Mouse (Mus musculus) adrenal gland, postnatal 0 days (tissue): ENCODE data around the gene Clec18a. TPM values are rescaled to one million over a fixed set of nuclear protein-coding genes. Genes with fewer than 3 reads are reported as not detected.

Experiments
- microRNA-seq: library from miRNA; unstranded; fragments of <30 nt; microRNA quantifications from one replicate; pipeline ENCODE4, GENCODE M21; 2016; ENCODE audit warnings: borderline replicate concordance; ENCODE audit not compliant: insufficient number of aligned reads
- polyA plus RNA-seq: library from polyadenylated mRNA; unstranded; fragments of >200 nt; fragmentation: Nextera tagmentation; extraction: Ambion mirVana; gene quantifications from 2 replicates; pipeline ENCODE4 v1.2.1, GENCODE M21; 2015

The Clec18a gene
- 0.20 and 2.9 TPM in 2 replicates for polyA plus RNA-seq

DNA sequence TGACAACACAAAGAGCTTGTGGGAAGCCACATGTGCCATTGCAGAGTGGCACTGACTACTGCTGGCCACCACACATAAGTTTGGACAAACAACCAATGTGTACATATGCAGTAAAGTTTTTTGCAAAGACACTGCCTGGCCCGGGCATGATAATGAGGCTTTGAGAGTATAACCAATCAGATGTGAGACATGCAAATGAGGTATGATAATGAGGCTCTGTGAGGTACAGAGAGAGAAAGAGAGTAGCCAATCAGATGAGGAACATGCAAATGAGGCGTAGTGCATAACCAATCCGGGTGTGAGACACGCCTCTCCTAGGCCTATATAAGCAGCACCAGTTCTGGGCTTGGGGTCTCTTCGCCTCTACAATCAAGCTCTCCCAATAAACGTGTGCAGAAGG is at the start of gene Clec18a:
Clec18a (minus strand) TSS at position 101 of the 400 bp plus-strand sequence.

DNA sequence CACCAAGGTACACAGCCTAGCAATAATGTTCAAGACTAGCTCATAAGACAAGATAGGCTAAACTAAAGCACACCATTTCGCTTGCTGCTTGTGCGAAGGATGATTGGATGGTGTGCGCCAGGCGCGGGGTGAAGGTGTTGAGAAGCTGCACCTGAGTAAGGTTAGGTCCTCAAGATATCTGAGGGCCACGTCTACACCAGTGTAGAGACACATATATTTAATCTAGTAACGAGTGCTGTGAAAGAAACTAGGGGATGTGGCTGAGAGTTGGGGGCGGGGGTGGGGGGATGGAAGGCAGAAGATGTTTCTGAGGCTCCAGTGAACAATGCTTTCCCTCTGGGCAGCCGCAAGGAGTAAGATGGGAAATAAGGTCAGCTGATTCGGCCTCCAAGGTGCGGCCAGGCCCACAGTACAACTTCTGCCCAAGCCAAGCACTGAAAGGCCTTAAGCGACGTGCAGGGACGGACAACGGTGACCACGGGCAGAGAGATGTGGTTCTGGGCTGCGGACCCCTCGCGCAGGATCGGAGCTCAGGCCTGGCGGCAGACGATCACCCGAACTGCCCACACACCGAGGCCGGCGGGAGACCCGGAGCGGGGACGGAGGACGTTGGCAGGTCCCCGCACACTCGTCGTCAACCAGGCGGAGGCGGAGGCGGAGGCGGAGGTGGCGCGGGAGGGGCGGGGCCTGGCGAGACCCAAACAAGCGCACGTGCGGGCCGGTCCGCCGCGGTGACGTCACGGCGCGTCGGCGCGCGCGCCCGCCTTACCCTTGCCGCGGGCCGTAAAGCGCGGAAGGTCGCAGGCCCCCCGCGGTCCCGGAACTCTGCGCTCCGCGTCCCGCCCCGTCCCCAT is 1.9 kb upstream of the Clec18a start, which contains the start of gene Pdpr:
Pdpr (plus strand) TSS at position 766 of the 854 bp plus-strand sequence.

DNA sequence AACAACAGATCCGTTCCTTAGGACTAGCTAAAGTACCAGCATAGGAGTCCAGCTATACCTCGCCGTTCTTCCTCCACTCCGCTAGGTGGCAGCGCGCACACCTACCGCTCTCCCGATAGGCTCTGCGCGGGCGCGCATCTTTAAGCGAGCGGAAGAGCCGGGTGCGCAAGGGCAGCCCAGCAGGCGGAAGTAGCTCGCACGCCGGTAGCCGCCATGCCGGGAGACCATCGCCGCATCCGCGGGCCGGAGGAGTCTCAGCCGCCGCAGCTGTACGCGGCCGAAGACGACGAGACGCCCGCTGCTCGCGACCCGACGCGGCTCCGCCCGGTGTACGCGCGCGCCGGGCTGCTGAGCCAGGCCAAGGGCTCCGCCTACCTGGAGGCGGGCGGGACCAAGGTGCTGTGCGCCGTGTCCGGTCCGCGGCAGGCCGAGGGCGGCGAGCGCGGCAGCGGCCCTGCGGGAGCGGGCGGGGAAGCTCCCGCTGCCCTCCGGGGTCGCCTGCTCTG is 36.0 kb downstream of the Clec18a start, which contains the start of gene Exosc6:
Exosc6 (plus strand) TSS at position 182 of the 506 bp plus-strand sequence.

DNA sequence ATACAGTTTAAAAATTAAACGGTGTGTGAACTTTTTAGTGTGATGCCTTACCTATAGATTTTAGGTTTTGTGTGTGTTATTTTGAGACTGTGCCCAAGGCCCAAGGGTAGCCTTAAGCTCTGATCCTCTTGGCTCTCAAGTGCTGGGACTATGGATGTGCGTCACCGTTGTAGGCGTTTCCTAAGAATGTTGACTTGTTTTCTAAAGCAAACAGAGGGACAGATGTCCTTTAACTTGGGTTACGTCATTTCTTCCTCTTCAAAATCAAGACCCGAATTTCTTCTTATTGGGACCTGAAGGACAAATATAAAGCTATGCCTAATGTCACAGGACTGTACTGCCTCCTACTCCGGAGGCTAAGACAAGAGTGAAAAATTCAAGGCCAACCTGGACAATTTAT is 59.3 kb downstream of the Clec18a start, which contains the start of gene Aars:
Aars (plus strand) TSS at position 229 of the 400 bp plus-strand sequence.

DNA sequence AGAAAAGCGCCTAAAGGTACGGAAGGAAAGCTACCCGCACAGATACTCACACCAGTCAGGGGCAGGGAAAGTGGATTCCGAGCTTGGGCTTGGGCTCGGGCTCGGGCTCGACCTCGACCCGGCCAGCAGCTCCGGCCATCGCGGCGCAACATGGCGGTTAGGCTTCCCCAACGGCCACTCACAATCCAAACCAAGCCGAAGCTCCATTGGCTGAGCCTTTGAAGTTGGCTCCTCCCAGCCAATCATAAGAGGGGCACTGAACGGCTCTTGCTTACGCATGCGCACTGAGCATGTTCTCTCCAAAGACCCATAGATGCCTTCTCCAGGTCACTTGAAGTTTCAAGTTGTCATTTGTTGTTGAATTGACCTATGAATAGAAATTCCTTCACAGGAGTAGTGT is 60.7 kb downstream of the Clec18a start, which contains the start of gene Ddx19b:
Ddx19b (minus strand) TSS at position 180 of the 400 bp plus-strand sequence.

Small RNA genes within 50 kb of the gene (microRNA-seq; reads per million reads assigned to microRNA genes)
- gene Gm24103 (not detected), gene Mir3473d (not detected)

Other genes with a start within 250 kb of the Clec18a start
- 45.2 and 62.4 TPM in 2 replicates for gene Cog4, start 245.8 kb downstream of the Clec18a start, polyA plus RNA-seq
- 30.9 and 48.4 TPM in 2 replicates for gene Sf3b3, start 245.6 kb downstream of the Clec18a start, polyA plus RNA-seq
- gene Fuk, start 189.9 kb downstream of the Clec18a start, polyA plus RNA-seq = 3.1 and 4.3 TPM in 2 replicates
- 15.9 and 17.3 TPM in 2 replicates for gene St3gal2, start 172.5 kb downstream of the Clec18a start, polyA plus RNA-seq
- gene Ddx19a, start 94.6 kb downstream of the Clec18a start, polyA plus RNA-seq = 10.0 and 10.7 TPM in 2 replicates
- 2.0 and 2.9 TPM in 2 replicates for gene Ddx19b, start 60.7 kb downstream of the Clec18a start, polyA plus RNA-seq
- 28.0 and 57.3 TPM in 2 replicates for gene Aars, start 59.3 kb downstream of the Clec18a start, polyA plus RNA-seq
- 15.1 and 20.4 TPM in 2 replicates for gene Exosc6, start 36.1 kb downstream of the Clec18a start, polyA plus RNA-seq
- gene Pdpr, start 2.2 kb upstream of the Clec18a start, polyA plus RNA-seq = 6.0 and 8.8 TPM in 2 replicates
- gene Glg1, start 166.8 kb upstream of the Clec18a start, polyA plus RNA-seq = 43.6 and 59.6 TPM in 2 replicates
- gene Rfwd3, start 207.8 kb upstream of the Clec18a start, polyA plus RNA-seq = 17.4 and 30.0 TPM in 2 replicates
- 8.9 and 19.6 TPM in 2 replicates for gene Mlkl, start 245.8 kb upstream of the Clec18a start, polyA plus RNA-seq